Mouse (Mus musculus) thymus, postnatal 14 days (tissue): Measurements from ENCODE around the gene Robo1.

ENCODE experiments used
- DNase-seq: peaks from one replicate; pipeline ENCODE4 v3.0.0; 2021

Gene Robo1

DNA sequence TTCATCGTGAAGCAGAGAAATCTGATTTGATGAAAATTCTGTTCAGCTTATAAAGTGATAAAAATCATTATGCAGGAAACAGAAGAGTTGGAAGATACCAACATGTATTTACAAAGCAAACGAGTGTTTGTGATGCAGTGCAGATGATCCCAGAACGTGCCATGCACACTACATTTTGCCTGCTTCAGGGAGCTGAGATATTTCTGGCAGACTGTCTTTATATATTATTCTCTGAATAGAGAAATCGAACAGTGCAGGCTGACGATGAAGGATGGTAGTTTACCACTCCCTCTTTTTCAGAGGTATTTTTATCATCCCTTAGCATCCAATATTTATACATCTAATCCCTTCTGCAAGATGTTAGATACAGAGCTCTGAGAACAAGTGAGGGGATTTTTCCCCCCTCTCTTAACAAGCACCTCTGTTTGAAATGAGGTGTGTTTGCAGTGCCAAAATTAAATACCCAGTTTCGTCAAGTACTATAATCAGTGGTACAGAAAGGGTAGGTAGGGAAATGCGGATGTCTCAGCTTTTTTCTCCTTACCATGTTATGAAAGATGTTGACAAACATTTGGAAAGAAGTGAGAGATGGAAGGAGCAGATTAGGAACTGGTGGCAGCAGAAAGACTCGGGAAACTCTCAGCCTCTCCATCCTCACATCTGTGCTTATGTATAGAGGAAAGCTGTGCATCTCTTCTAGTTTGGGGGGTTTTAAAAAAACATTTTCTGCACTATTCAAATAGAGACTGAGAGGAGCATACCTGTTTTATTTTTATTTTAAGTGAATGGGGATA lies at the start of gene Robo1:
Robo1 (plus strand) TSS at position 770 of the 794 bp plus-strand sequence.
- DNase-seq: no peak

- no peak for DNase-seq
These were observed 40.3 kb upstream of the Robo1 start for GRCm38 (mm10) chr16:72267839-72268238.

DNA sequence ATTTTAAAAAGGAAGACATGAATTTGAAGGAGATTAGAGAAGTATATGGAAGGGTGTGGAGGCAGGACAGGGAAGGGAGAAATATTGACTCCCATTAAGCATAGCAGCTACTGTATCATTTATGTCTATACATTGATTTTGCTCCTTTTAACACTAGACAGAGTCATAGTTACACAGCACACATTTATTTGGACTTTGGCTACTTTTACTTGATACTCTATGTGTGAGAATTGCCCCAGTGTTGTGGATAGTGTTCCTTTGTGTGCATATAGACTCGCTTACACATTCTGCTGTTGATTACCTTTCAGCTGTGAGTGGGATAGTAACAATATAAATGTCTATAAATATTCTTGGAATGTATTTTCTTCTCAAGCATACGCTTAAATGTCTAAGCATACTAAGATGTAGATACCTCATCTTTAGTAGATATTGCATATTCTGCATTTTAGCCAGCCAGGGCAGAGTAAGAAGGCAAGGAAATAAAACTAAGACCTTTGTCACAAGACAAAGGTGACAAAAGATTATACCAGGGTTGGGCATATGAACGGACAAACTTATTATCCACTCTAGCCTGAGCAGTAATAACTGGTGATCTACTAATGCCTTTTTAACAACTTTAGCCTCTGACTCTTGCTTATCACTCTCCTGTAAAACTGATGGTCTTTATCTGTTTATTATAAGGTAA lies 31.6 kb upstream of the Robo1 start:
- no peak for DNase-seq

- DNase-seq: no peak
These were observed 194 bp downstream of the Robo1 start for GRCm38 (mm10) chr16:72308331-72308668.

- no peak for DNase-seq
These were observed 19.2 kb downstream of the Robo1 start for GRCm38 (mm10) chr16:72327321-72327720.

GRCm38 (mm10) chr16:72328579-72328978 lies 20.5 kb downstream of the Robo1 start:
- no peak for DNase-seq

- no peak for DNase-seq
These were observed 29.7 kb downstream of the Robo1 start for GRCm38 (mm10) chr16:72337757-72338156.

DNA sequence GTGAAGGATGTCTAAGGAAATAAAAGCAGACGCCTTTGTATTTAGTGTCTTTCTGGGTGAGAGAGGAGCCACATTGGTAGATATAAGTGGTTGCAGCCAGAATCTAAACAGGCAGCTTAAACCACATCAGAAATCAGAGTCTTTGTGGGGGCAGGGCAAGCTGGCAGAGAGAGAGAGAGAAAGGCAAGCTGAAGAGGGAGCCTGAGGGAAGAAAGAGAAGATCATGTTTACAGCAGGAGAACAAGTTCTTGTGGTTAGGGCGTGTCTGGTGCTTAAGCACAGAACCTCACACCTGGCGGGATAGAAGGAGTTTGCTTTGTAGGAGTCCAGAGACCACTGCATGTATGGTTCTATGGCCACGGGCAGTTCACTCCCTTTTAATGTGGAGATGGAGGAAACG lies 42.3 kb downstream of the Robo1 start:
- DNase-seq: peak; percentile 12

DNA sequence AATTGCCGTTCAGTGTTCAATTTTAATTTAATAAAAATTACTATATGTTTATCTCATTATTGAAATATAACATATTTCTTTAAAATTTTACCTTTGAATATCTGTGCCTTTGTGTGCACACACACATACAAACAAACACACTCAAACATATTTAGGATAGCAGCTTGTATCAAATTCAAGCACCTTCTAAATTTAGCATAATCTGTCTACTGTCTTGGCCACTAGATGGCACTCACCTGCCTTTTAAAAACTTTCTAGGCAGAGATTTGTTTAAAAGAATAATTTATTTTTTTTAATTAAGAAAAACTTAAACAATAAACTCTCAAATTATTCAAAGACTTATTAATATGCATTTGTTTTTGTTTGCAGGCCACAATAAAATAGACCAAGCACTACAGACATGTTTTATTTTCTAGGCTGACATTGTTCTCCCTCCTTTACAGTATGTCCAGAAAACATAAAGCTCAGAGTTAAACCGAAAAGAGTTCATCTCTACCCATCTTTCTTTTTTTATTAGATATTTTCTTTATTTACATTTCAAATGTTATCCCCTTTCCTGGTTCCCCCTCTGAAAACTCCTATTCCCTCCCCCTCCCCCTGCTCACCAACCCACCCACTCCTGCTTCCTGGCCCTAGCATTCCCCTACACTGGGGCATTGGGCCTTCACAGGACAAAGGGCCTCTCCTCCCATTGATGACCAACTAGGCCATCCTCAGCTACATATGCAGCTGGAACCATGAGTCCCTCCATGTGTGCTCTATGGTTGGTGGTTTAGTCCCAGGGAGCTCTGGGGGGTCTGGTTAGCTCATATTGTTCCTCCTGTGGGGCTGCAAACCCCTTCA lies 48.6 kb downstream of the Robo1 start:
- no peak for DNase-seq

DNA sequence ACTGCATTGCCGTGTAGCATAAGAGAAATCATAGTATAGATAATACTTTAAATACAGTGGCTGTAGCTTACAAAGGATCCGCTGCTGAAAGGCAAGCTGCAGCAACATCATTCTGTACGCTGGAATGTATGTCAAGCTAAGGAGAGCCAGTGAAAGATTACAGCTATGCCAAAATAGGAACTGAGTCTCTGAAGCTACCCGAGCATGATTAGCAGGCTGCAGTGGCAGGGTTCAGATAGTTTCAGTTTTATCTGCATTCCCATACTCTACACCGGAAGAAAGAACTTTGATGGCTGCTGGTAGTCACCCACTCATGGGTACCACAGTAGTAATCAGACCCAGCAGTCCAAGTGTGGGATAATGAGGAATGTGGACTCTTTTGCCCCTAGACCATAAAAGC lies 68.8 kb downstream of the Robo1 start:
- DNase-seq: no peak

GRCm38 (mm10) chr16:72381819-72382218 lies 73.7 kb downstream of the Robo1 start:
- no peak for DNase-seq

GRCm38 (mm10) chr16:72383566-72383965 lies 75.5 kb downstream of the Robo1 start:
- no peak for DNase-seq

GRCm38 (mm10) chr16:72393512-72393911 lies 85.4 kb downstream of the Robo1 start:
- no peak for DNase-seq

- DNase-seq: no peak
These were observed 90.7 kb downstream of the Robo1 start for GRCm38 (mm10) chr16:72398811-72399210.

DNA sequence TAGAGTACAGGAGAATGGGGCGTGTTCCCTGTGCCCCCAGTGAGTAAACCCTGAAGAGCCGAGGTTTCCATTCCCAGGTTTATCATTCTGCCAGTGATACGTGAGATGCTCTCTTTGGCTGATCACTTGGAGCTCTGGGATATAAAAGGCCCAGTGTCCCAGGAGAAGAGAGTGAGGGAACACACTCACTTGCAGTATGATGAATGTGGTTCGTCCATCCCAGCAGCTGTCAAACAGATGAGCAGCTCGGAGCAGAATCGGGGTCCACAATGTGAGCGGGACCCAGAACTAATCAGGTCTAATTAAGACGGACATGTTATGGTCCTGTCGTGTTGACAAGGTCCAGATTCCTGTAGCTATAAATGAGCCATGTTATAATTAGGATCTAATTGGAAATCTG lies 94.3 kb downstream of the Robo1 start:
- no peak for DNase-seq

DNA sequence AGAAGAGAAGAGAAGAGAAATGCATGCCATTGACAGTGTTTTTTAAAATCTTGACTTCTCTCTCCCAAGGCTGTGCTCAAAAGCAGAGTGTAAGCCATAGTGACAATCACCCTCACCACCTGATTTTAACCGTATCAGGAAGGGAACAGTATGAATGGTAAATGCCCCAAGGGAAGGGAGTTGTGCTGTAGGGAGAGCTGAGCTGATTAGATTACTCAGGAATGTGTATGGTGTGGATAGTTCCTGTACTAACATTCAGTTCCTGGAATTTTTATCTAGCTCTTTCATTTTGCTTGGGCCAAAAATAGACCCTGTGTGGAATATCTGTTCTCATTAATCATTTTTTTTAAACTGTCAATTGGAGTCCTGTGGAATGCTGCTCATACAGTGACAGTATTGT lies 101.7 kb downstream of the Robo1 start:
- DNase-seq: no peak

GRCm38 (mm10) chr16:72411669-72412270 lies 103.7 kb downstream of the Robo1 start:
- DNase-seq: no peak

DNA sequence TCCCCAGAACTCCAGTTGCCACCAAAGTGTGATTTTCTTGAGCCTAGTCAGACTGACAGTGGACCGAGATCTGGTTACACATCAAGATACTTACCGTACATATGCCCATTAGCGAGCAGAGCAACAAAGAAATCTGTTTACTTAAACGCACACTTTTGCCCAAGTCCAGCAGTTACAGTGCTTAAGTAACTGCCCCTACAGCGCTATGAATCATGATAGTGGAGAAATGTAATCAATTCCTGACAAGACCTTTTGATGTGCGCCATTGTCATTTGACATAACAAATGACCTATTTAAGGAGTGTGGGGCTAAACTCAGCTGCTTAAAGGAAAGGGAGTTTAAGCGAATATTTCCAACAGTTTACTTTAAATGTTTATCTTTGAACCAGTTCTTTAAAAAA lies 104.8 kb downstream of the Robo1 start:
- DNase-seq: no peak

GRCm38 (mm10) chr16:72419328-72420066 lies 111.4 kb downstream of the Robo1 start:
- DNase-seq: no peak

GRCm38 (mm10) chr16:72422426-72422825 lies 114.3 kb downstream of the Robo1 start:
- DNase-seq: no peak

DNA sequence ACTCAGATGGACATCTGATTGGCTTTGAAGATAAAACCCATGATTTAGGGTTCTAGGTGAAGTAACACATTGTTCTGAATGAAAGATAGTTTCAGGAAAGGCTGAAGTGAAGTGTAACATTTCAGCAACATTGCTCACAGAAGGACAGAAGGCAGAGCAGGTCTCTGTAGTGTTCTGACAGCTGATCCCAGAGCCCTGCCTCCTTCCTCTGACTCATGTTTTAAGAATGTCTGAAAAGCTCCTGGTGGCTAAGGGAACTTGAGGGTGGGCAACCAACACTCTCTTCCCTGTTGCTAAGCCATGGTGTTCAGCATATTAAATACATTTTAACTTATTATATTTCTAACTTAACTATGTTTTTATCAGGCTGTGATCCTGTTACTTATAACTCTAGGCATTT lies 126.3 kb downstream of the Robo1 start:
- no peak for DNase-seq

- DNase-seq: no peak
These were observed 136.5 kb downstream of the Robo1 start for GRCm38 (mm10) chr16:72444428-72445135.
